Mouse (Mus musculus): ENCODE measurements around the gene Lamtor2.

The Lamtor2 gene

DNA sequence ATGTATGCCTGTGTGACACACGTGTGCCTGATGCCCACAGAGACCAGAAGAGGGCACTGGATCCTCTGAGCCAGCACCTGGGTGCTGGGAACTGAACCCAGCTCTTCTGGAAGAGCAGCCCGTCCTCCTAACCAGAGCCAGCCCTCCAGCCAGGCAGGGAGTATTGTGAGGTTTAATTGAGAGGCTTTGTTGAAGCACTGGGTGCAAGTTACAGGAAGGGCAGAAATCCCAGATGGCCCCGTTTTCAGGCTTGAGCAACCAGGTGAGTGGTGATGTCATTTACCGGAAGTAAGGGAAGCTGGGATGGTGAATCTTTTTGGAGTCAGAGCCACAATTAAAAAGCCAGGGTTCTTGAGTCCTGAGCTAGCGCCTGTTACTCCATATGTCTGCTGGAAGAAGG, 27.9 kb downstream of the Lamtor2 start:
- DNase-seq (ENCODE audit: low spot score), result no peak

DNA sequence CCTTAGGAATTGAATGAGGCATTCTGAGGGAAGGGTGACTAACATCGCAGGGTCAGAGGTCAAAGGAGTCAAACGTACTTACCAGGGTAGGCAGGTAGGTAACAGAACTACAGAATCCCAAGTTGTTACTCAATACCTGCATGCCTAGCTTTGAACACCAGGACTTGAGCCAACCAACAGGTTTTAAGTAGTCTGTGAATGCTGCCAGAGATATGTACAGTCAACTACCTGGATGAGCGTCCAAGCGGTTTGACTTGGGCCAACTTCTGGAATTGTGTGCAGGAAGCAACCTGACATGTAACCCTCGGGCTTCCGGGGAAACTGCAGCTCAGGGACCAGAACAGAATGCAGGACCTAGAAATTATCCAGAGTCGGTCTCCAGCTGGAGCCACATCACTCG, 29.8 kb downstream of the Lamtor2 start:
- no peak for DNase-seq (ENCODE audit: low spot score)

- DNase-seq (ENCODE audit: low spot score), result peak; percentile 81
Observed at GRCm38 (mm10) chr3:88521803-88522331, 31.0 kb downstream of the Lamtor2 start.

DNA sequence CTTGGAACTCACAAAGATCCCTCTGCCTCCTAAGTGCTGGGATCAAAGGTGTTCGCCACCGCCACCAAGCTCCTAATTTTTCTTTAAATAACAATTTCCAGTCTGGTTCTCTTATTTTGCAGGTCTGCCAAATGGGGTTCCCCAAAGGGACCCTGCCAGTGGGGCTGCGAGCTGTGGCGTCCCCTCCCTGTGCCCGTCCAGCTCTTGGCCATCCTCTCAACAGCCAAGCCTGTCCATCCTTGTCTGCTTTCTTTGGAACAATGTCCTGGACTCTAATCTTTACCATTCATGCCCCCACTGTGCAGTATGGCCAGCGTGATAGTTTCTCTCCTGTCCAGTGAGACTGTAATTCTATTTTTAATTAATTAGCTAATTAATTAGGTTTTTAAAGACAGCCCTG, 31.7 kb downstream of the Lamtor2 start:
- DNase-seq (ENCODE audit: low spot score), result no peak

GRCm38 (mm10) chr3:88520078-88520477, 32.8 kb downstream of the Lamtor2 start:
- DNase-seq (ENCODE audit: low spot score), result no peak

DNA sequence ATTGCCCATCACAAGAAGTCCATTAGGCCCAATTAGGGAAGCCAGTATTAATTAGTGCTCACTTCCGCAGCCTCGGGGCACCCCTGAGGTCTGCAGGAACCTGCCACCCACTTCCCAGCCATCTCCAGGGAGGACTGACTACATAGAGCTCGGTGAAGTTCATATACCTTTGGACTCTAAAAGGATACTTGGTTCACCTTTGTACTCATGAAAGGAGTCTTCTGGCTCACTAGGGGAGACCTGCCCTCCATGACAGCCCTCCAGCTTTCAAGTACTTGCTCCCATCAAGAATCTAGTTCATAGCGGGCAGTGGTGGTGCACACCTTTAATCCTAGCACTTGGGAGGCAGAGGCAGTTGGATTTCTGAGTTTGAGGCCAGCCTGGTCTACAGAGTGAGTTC, 34.5 kb downstream of the Lamtor2 start:
- no peak for DNase-seq (ENCODE audit: low spot score)

DNA sequence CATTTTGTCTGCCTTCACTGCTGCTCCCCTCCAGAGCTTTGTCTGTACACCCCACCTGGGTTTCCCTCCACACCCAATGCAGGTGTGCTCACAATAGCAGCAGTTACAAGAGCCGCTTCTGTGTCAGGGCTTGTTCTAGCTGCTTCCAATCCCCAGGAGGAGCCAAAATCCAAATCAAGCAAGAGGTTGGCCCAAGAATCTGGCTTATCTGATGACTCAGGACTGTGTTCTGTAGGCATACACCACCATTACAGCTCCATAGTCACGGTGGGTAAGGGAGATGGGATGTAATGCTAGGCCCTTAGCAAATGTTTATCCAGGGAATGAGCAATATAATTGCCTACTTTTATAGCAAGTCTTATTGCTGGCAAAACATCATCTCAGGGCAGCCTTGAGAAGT, 36.5 kb downstream of the Lamtor2 start:
- no peak for DNase-seq (ENCODE audit: low spot score)

GRCm38 (mm10) chr3:88515095-88515386, 37.8 kb downstream of the Lamtor2 start:
- no peak for DNase-seq (ENCODE audit: low spot score)

GRCm38 (mm10) chr3:88514231-88515094, 38.4 kb downstream of the Lamtor2 start:
- no peak for DNase-seq (ENCODE audit: low spot score)

- no peak for DNase-seq (ENCODE audit: low spot score)
Observed at GRCm38 (mm10) chr3:88513546-88514115, 39.2 kb downstream of the Lamtor2 start.

- no peak for DNase-seq (ENCODE audit: low spot score)
Observed at GRCm38 (mm10) chr3:88512896-88513545, 39.9 kb downstream of the Lamtor2 start.

- no peak for DNase-seq (ENCODE audit: low spot score)
Observed at GRCm38 (mm10) chr3:88512141-88512895, 40.6 kb downstream of the Lamtor2 start.

DNA sequence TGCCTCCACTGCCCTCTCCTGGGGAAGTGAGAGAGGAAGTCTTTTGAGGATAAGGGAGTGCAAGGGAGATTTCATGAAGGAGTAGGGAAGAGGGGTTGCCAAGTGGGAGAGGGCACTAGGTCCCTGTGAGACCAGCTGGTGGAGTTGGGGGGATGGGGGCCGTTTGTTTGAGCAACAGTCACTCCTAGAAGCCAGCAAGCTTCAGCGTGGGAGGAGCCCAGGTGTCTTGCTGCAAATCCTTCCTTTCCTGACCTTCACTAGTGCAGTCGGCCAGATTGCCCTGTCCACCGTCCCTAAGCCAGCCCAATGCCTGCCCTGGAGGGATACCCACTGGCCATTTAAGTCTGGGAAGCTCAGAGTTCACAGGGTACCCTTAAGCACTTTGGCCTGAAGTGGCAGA, 41.3 kb downstream of the Lamtor2 start:
- no peak for DNase-seq (ENCODE audit: low spot score)

GRCm38 (mm10) chr3:88510421-88511289, 42.2 kb downstream of the Lamtor2 start:
- no peak for DNase-seq (ENCODE audit: low spot score)

DNA sequence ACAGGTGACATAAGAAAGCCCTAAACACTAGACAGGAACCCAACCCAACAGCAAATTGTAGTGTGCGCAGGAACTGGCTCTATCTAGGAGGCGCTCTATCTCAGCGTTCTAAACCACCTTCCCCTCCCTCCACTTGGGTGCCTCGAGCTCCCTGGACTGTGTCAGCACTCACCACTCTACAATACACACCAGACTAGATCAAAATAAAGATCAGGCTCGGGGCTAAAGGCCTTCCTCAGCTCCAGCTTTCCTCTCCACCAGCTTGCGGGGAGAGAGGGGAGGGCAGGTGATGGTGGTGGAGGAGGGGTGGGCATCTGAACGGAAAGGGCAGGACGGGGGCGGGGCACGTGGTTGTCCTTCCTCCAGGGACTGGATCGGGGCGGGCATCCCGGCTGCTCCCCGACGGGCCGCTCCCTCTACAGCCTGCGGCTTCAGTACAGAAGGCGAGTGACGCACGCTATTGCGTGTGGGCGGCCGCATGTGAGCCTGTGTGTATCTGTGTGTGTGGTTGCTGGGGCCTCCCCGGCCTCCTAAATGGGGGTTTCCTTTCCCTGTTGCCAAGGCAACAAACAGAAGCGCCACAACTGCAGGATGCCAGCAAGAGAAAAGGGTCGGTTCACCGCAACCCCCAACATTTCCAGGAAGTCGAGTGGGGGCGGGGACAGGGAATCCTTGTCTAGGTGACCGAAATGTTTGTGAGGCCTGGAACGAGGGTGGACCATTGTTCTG, 43.0 kb downstream of the Lamtor2 start, which contains the start of gene Lmna:
Gene Lmna (minus strand): TSS at position 265 of the 729 bp plus-strand sequence.
- DNase-seq (ENCODE audit: low spot score), result peak; percentile 97

DNA sequence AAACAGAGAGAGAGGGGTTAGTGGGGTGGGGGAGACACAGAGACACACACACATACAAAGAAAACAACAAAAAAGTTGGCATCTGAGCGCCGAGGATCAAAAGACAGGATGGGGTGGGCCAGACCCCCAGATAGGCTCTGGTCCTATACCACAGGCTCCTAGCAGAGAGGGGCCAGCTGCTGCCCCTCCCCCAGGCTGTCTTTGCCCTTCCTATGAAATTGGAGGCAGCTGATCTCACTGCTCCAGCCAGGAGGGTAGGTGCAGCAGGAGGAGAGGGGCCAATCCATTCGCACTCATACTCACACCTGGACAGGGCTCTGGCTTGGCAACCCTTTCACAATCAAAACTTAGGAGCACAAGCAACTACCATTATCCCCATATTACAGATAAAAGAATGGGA, 43.6 kb downstream of the Lamtor2 start:
- no peak for DNase-seq (ENCODE audit: low spot score)

GRCm38 (mm10) chr3:88505765-88506164, 47.1 kb downstream of the Lamtor2 start:
- DNase-seq (ENCODE audit: low spot score), result no peak

GRCm38 (mm10) chr3:88505081-88505480, 47.8 kb downstream of the Lamtor2 start:
- no peak for DNase-seq (ENCODE audit: low spot score)

GRCm38 (mm10) chr3:88503881-88504746, 48.8 kb downstream of the Lamtor2 start:
- no peak for DNase-seq (ENCODE audit: low spot score)

GRCm38 (mm10) chr3:88503505-88503863, 49.4 kb downstream of the Lamtor2 start:
- no peak for DNase-seq (ENCODE audit: low spot score)

All from testis, postnatal 10 days (tissue).